Mouse (Mus musculus) C2C12 (cell line): ENCODE data around the gene Krtcap3.

Experiments
- CTCF ChIP-seq: IDR thresholded peaks from one replicate; pipeline ENCODE4 v1.5.1; 2011; ENCODE audit not compliant: control insufficient read depth, insufficient read depth, insufficient read length
- MAX ChIP-seq: IDR thresholded peaks from one replicate; pipeline ENCODE4 v1.6.1; 2011; ENCODE audit warnings: mild to moderate bottlenecking, control low read depth
- MYOD1 ChIP-seq: IDR thresholded peaks from one replicate; pipeline ENCODE4 v1.6.1; 2011; ENCODE audit warnings: low read depth; ENCODE audit not compliant: control insufficient read depth, insufficient read length
- USF1 ChIP-seq: IDR thresholded peaks from one replicate; pipeline ENCODE4 v1.6.1; 2011; ENCODE audit warnings: low read depth, mild to moderate bottlenecking, control low read depth, moderate library complexity

DNA sequence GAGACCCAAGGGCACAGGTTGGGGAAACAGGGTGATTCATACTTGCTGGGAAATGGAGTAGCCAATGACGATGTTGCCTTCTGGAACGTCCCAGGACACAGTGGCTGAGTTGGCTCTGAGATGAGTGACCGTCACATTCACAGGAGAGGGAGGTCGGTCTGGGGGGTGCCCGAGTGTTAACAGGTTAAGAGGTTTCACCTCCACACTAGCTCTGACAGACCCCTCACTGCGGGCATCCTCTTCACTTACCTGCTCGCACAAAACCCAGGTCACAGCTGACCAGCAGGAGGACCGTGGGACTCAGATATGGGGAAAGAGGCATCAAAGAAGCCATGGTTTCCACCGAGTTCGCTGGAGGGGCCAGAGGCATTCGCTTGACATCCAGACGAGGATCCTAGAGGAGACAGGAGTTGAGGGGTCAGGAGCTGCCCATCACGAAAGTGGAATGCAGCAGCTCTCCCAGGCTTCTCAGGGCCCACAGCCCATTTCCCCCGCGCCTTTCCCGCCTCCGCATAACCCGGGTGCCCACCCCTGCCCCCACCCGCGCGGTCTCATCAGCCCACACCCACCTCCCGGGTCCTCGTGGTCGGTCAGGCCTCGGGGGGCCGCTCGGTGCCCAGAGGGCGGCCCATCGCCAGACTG lies 43.6 kb downstream of the Krtcap3 start:
- TF ChIP-seq CTCF (no peak), USF1 (no peak), MYOD1 (no peak), MAX (no peak)
